Mouse (Mus musculus) cerebellum, adult 2 months (tissue): ENCODE data around the gene Vmn2r89.
"Not testable (repeated sequence)": the region's sequence is repeated elsewhere in the genome, so short reads cannot be mapped to it uniquely, and the experiment has no call there.

Experiments
- CTCF ChIP-seq: fragments of 200-500 bp; IDR thresholded peaks from 2 replicates; pipeline ENCODE4 v1.5.1; 2011; ENCODE audit warnings: low read depth, mild to moderate bottlenecking, control low read depth, low read length, moderate library complexity, borderline replicate concordance; ENCODE audit not compliant: insufficient read depth
- POLR2A ChIP-seq: fragments of 200-500 bp; IDR thresholded peaks from 2 replicates; pipeline ENCODE4 v1.6.1; 2011; ENCODE audit warnings: low read length, control low read depth, borderline replicate concordance; ENCODE audit not compliant: insufficient read depth

- not testable (repeated sequence) for TF ChIP-seq POLR2A, CTCF
Measured at GRCm38 (mm10) chr14:51482971-51483381, 31.3 kb downstream of the Vmn2r89 start.
